Comparison of ENCODE assay signal across 13 mouse cellular contexts in the genomic region with DNA sequence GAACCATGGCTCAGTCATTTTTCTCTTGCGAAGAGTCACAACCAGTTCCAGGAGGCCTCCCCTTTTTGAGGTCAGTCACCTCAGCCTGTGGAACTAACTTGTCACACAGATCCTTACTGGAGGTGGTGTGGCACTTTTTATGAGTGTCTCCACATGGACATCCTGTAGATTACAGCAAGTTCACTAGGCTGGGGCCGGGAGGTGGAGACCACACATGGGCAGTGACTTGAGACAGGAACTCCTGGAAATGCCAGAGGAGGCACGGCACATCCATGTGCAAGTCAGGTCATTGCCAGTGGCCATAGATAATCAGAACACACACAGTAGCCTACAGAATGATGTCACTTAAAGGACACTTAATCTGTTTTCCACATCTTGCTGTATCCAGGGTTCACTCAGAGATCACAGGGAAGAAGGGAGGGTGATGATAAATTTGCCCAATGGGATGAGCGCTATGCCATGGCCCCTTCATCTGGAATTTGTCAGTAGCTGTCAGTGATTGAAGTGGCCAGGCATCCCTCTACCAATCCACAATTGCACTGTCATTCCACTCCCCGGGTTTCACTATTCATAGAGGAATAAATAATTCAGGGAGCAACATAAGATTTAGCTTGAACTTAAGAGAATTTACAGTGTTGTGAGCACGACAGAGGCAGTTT.
"Had no signal": no experiment of that assay in that cellular context is flagged by ENCODE, and none has a peak within 500 bp of the region (broad histone marks: within the 10 kb centered on the region; RNA-seq: fewer than 3 reads in every experiment).

No protein-coding gene starts in this region.

- H3K4me1 ChIP-seq: limb, embryonic 13.5 days; midbrain, embryonic 12.5 days; neural tube, embryonic 13.5 days; stomach, embryonic 15.5 days had no signal

- H3K27ac ChIP-seq: limb, embryonic 13.5 days; liver, embryonic 14.5 days; midbrain, embryonic 12.5 days; neural tube, embryonic 13.5 days; stomach, embryonic 15.5 days had no signal

- DNase-seq: kidney, postnatal 14 days; left cerebral cortex, postnatal 4 days; lung, adult 18-20 months; retina, postnatal 1 day; right cerebral cortex, postnatal 4 days; spleen, adult 18-20 months; thymus, postnatal 4 days had no signal

- H3K4me3 ChIP-seq: limb, embryonic 13.5 days; midbrain, embryonic 12.5 days; neural tube, embryonic 13.5 days; stomach, embryonic 15.5 days had no signal

- H3K27me3 ChIP-seq: limb, embryonic 13.5 days; midbrain, embryonic 12.5 days; neural tube, embryonic 13.5 days; stomach, embryonic 15.5 days had no signal

- H3K9ac ChIP-seq: limb, embryonic 13.5 days; liver, embryonic 14.5 days; midbrain, embryonic 12.5 days; neural tube, embryonic 13.5 days; stomach, embryonic 15.5 days had no signal

- ATAC-seq: midbrain, embryonic 16.5 days had no signal

- H3K9me3 ChIP-seq: limb, embryonic 13.5 days; midbrain, embryonic 12.5 days; neural tube, embryonic 13.5 days; stomach, embryonic 15.5 days had no signal

- H3K4me2 ChIP-seq: limb, embryonic 13.5 days; midbrain, embryonic 12.5 days; neural tube, embryonic 13.5 days; stomach, embryonic 15.5 days had no signal
